Mouse (Mus musculus) olfactory bulb, adult 2 months (tissue): ENCODE results near the gene Atp1b2.

Source experiments
- CTCF ChIP-seq: fragments of 200-500 bp; IDR thresholded peaks from 2 replicates; pipeline ENCODE4 v1.5.1; 2012; ENCODE audit warnings: low read depth, mild to moderate bottlenecking, low read length, moderate library complexity; ENCODE audit not compliant: insufficient read depth
- POLR2A ChIP-seq: fragments of 200-500 bp; IDR thresholded peaks from 2 replicates; pipeline ENCODE4 v1.6.1; 2012; ENCODE audit warnings: mild to moderate bottlenecking, low read depth, low read length, moderate library complexity; ENCODE audit not compliant: insufficient read depth

DNA sequence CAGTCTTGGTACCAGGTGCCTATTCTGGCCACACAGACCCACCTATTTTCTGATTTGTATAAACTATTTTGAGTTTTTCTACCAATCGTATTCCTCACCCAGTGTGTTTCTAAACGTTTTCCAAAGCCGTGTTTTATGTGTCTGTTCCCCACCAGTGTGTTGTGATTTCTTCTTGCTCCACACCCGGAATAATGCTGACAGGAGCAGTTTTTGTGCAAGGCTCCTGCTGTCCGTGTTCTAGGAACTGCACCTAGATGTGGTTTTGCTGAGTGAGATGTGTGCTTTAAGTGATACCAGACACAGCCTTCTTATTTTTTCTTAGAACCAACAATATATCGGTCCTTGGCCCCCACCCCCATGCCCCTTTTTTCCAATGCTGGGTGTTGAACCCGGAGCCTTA is 21.7 kb downstream of the Atp1b2 start:
- TF ChIP-seq CTCF (no peak), POLR2A (no peak)
